Mouse (Mus musculus): ENCODE data around the gene Nxph3. TPM values are rescaled to one million over a fixed set of nuclear protein-coding genes. Genes with fewer than 3 reads are reported as not detected.

Gene Nxph3
- polyA plus RNA-seq, 1 experiment, result 0.34 TPM

- no peak for DNase-seq
- Histone ChIP-seq H3K4me3 (ENCODE audit: control insufficient read depth, insufficient read depth, low read length) (no peak overlapping the region), H3K27me3 (ENCODE audit: control insufficient read depth, insufficient read depth, low read length) (no peaks in the 10 kb centered on the region), H3K4me1 (replicated peaks; ENCODE audit: control insufficient read depth, insufficient read depth, low read length) (no peaks in the 10 kb centered on the region), H3K27ac (ENCODE audit: control insufficient read depth, insufficient read depth, low read length) (no peak overlapping the region), H3K36me3 (ENCODE audit: control insufficient read depth, insufficient read depth, low read length) (peaks cover 30% of the 10 kb centered on the region)
- TF ChIP-seq POLR2A (IDR thresholded peaks at IDR 0.05; ENCODE audit: control insufficient read depth, extremely low read depth, insufficient read depth, low read length, poor library complexity) (no peak), CTCF (IDR thresholded peaks at IDR 0.05; ENCODE audit: borderline replicate concordance, control insufficient read depth, extremely low read depth, insufficient read depth, low read length, poor library complexity) (no peak)
- 99% methylated on average over 9 of the region's 9 CpGs for WGBS
These were observed 18.5 kb downstream of the Nxph3 start for GRCm38 (mm10) chr11:95495883-95496282.

- Histone ChIP-seq H3K4me3 (ENCODE audit: control insufficient read depth, insufficient read depth, low read length) (no peak overlapping the region), H3K4me1 (replicated peaks; ENCODE audit: control insufficient read depth, insufficient read depth, low read length) (no peaks in the 10 kb centered on the region), H3K27me3 (ENCODE audit: control insufficient read depth, insufficient read depth, low read length) (no peaks in the 10 kb centered on the region), H3K27ac (ENCODE audit: control insufficient read depth, insufficient read depth, low read length) (no peak overlapping the region), H3K36me3 (ENCODE audit: control insufficient read depth, insufficient read depth, low read length) (peaks cover 42% of the 10 kb centered on the region)
- TF ChIP-seq POLR2A (IDR thresholded peaks at IDR 0.05; ENCODE audit: control insufficient read depth, extremely low read depth, insufficient read depth, low read length, poor library complexity), result no peak
- no peak for TF ChIP-seq CTCF (IDR thresholded peaks at IDR 0.05; ENCODE audit: borderline replicate concordance, control insufficient read depth, extremely low read depth, insufficient read depth, low read length, poor library complexity)
- WGBS, result 96% methylated on average over 3 of the region's 3 CpGs
- no peak for DNase-seq
These were observed 20.0 kb downstream of the Nxph3 start for GRCm38 (mm10) chr11:95494374-95494773.

GRCm38 (mm10) chr11:95493950-95494349 lies 20.4 kb downstream of the Nxph3 start:
- Histone ChIP-seq H3K4me3 (ENCODE audit: control insufficient read depth, insufficient read depth, low read length) (no peak overlapping the region), H3K27me3 (ENCODE audit: control insufficient read depth, insufficient read depth, low read length) (no peaks in the 10 kb centered on the region), H3K27ac (ENCODE audit: control insufficient read depth, insufficient read depth, low read length) (no peak overlapping the region), H3K4me1 (replicated peaks; ENCODE audit: control insufficient read depth, insufficient read depth, low read length) (no peaks in the 10 kb centered on the region), H3K36me3 (ENCODE audit: control insufficient read depth, insufficient read depth, low read length) (peaks cover 46% of the 10 kb centered on the region)
- TF ChIP-seq POLR2A (IDR thresholded peaks at IDR 0.05; ENCODE audit: control insufficient read depth, extremely low read depth, insufficient read depth, low read length, poor library complexity), result no peak
- no peak for TF ChIP-seq CTCF (IDR thresholded peaks at IDR 0.05; ENCODE audit: borderline replicate concordance, control insufficient read depth, extremely low read depth, insufficient read depth, low read length, poor library complexity)
- 94% methylated on average over 9 of the region's 9 CpGs for WGBS
- DNase-seq, result no peak

- H3K4me1 ChIP-seq (replicated peaks; ENCODE audit: control insufficient read depth, insufficient read depth, low read length), result no peaks in the 10 kb centered on the region
- TF ChIP-seq CTCF (IDR thresholded peaks at IDR 0.05; ENCODE audit: borderline replicate concordance, control insufficient read depth, extremely low read depth, insufficient read depth, low read length, poor library complexity), result no peak
- no peak for TF ChIP-seq POLR2A (IDR thresholded peaks at IDR 0.05; ENCODE audit: control insufficient read depth, extremely low read depth, insufficient read depth, low read length, poor library complexity)
- 94% methylated on average over 4 of the region's 4 CpGs for WGBS
- H3K27me3 ChIP-seq (ENCODE audit: control insufficient read depth, insufficient read depth, low read length), result no peaks in the 10 kb centered on the region
- H3K27ac ChIP-seq (ENCODE audit: control insufficient read depth, insufficient read depth, low read length), result no peak overlapping the region
- no peak for DNase-seq
- H3K36me3 ChIP-seq (ENCODE audit: control insufficient read depth, insufficient read depth, low read length), result peaks cover 55% of the 10 kb centered on the region
- no peak overlapping the region for H3K4me3 ChIP-seq (ENCODE audit: control insufficient read depth, insufficient read depth, low read length)
These were observed 21.4 kb downstream of the Nxph3 start for GRCm38 (mm10) chr11:95493010-95493409.

- Histone ChIP-seq H3K4me1 (replicated peaks; ENCODE audit: control insufficient read depth, insufficient read depth, low read length) (no peaks in the 10 kb centered on the region), H3K27ac (ENCODE audit: control insufficient read depth, insufficient read depth, low read length) (no peak overlapping the region), H3K36me3 (ENCODE audit: control insufficient read depth, insufficient read depth, low read length) (peaks cover 60% of the 10 kb centered on the region), H3K4me3 (ENCODE audit: control insufficient read depth, insufficient read depth, low read length) (no peak overlapping the region), H3K27me3 (ENCODE audit: control insufficient read depth, insufficient read depth, low read length) (no peaks in the 10 kb centered on the region)
- DNase-seq, result no peak
- TF ChIP-seq CTCF (IDR thresholded peaks at IDR 0.05; ENCODE audit: borderline replicate concordance, control insufficient read depth, extremely low read depth, insufficient read depth, low read length, poor library complexity) (no peak), POLR2A (IDR thresholded peaks at IDR 0.05; ENCODE audit: control insufficient read depth, extremely low read depth, insufficient read depth, low read length, poor library complexity) (no peak)
- 93% methylated on average over 4 of the region's 4 CpGs for WGBS
These were observed 22.1 kb downstream of the Nxph3 start for GRCm38 (mm10) chr11:95492256-95492655.

GRCm38 (mm10) chr11:95490104-95490503 lies 24.3 kb downstream of the Nxph3 start:
- H3K36me3 ChIP-seq (ENCODE audit: control insufficient read depth, insufficient read depth, low read length), result peaks cover 78% of the 10 kb centered on the region
- TF ChIP-seq POLR2A (IDR thresholded peaks at IDR 0.05; ENCODE audit: control insufficient read depth, extremely low read depth, insufficient read depth, low read length, poor library complexity) (no peak), CTCF (IDR thresholded peaks at IDR 0.05; ENCODE audit: borderline replicate concordance, control insufficient read depth, extremely low read depth, insufficient read depth, low read length, poor library complexity) (no peak)
- H3K27me3 ChIP-seq (ENCODE audit: control insufficient read depth, insufficient read depth, low read length), result no peaks in the 10 kb centered on the region
- H3K27ac ChIP-seq (ENCODE audit: control insufficient read depth, insufficient read depth, low read length), result no peak overlapping the region
- H3K4me3 ChIP-seq (ENCODE audit: control insufficient read depth, insufficient read depth, low read length), result no peak overlapping the region
- WGBS, result 94% methylated on average over 14 of the region's 14 CpGs
- no peak for DNase-seq
- no peaks in the 10 kb centered on the region for H3K4me1 ChIP-seq (replicated peaks; ENCODE audit: control insufficient read depth, insufficient read depth, low read length)

- H3K27ac ChIP-seq (ENCODE audit: control insufficient read depth, insufficient read depth, low read length), result no peak overlapping the region
- WGBS, result 100% methylated on average over 2 of the region's 2 CpGs
- TF ChIP-seq CTCF (IDR thresholded peaks at IDR 0.05; ENCODE audit: borderline replicate concordance, control insufficient read depth, extremely low read depth, insufficient read depth, low read length, poor library complexity) (no peak), POLR2A (IDR thresholded peaks at IDR 0.05; ENCODE audit: control insufficient read depth, extremely low read depth, insufficient read depth, low read length, poor library complexity) (no peak)
- H3K4me1 ChIP-seq (replicated peaks; ENCODE audit: control insufficient read depth, insufficient read depth, low read length), result no peaks in the 10 kb centered on the region
- no peak overlapping the region for H3K4me3 ChIP-seq (ENCODE audit: control insufficient read depth, insufficient read depth, low read length)
- no peak for DNase-seq
- H3K27me3 ChIP-seq (ENCODE audit: control insufficient read depth, insufficient read depth, low read length), result no peaks in the 10 kb centered on the region
- peaks cover 72% of the 10 kb centered on the region for H3K36me3 ChIP-seq (ENCODE audit: control insufficient read depth, insufficient read depth, low read length)
These were observed 27.1 kb downstream of the Nxph3 start for GRCm38 (mm10) chr11:95487237-95487636.
